Mouse (Mus musculus): ENCODE data around the gene Rem1.
A peak's percentile ranks its signal among the peaks of the same experiment; 100 is the strongest.
"Not testable (repeated sequence)": the region's sequence is repeated elsewhere in the genome, so short reads cannot be mapped to it uniquely, and the experiment has no call there.

Gene Rem1

GRCm38 (mm10) chr2:152629904-152630303, 3.2 kb downstream of the Rem1 start:
- DNase-seq = no peak

GRCm38 (mm10) chr2:152633334-152633733, 6.6 kb downstream of the Rem1 start:
- DNase-seq = no peak

GRCm38 (mm10) chr2:152634311-152634710, 7.6 kb downstream of the Rem1 start:
- DNase-seq = no peak

- no peak for DNase-seq
Measured at GRCm38 (mm10) chr2:152636246-152637005, 9.7 kb downstream of the Rem1 start.

- no peak for DNase-seq
Measured at GRCm38 (mm10) chr2:152637006-152637322, 10.2 kb downstream of the Rem1 start.

- no peak for DNase-seq
Measured at GRCm38 (mm10) chr2:152637381-152637780, 10.6 kb downstream of the Rem1 start.

- no peak for DNase-seq
Measured at GRCm38 (mm10) chr2:152638865-152639264, 12.1 kb downstream of the Rem1 start.

- no peak for DNase-seq
Measured at GRCm38 (mm10) chr2:152639406-152640113, 12.8 kb downstream of the Rem1 start.

GRCm38 (mm10) chr2:152652901-152653620, 26.3 kb downstream of the Rem1 start:
- no peak for DNase-seq

GRCm38 (mm10) chr2:152653874-152654715, 27.3 kb downstream of the Rem1 start:
- peak; percentile 53 for DNase-seq

GRCm38 (mm10) chr2:152657398-152657797, 30.6 kb downstream of the Rem1 start:
- DNase-seq = no peak

GRCm38 (mm10) chr2:152661163-152661562, 34.4 kb downstream of the Rem1 start:
- DNase-seq = no peak

- DNase-seq = not testable (repeated sequence)
Measured at GRCm38 (mm10) chr2:152666191-152666590, 39.4 kb downstream of the Rem1 start.

GRCm38 (mm10) chr2:152669256-152669638, 42.5 kb downstream of the Rem1 start, which contains the start of gene H13:
TSS of gene H13 (plus strand) at chr2:152669461.
- DNase-seq = peak; percentile 95

- DNase-seq = peak; percentile 60
Measured at GRCm38 (mm10) chr2:152669639-152670484, 43.1 kb downstream of the Rem1 start.

- DNase-seq = peak; percentile 53
Measured at GRCm38 (mm10) chr2:152670983-152671641, 44.4 kb downstream of the Rem1 start.

- peak; percentile 45 for DNase-seq
Measured at GRCm38 (mm10) chr2:152671642-152671999, 44.9 kb downstream of the Rem1 start.

GRCm38 (mm10) chr2:152672166-152672565, 45.4 kb downstream of the Rem1 start:
- DNase-seq = no peak

- no peak for DNase-seq
Measured at GRCm38 (mm10) chr2:152674148-152674547, 47.4 kb downstream of the Rem1 start.

- no peak for DNase-seq
Measured at GRCm38 (mm10) chr2:152675252-152675791, 48.6 kb downstream of the Rem1 start.

GRCm38 (mm10) chr2:152678302-152678701, 51.6 kb downstream of the Rem1 start:
- DNase-seq = no peak
